Mouse (Mus musculus) embryo, embryonic 9.5 days (tissue): ENCODE measurements around the gene Dcaf15.
A peak's percentile ranks its signal among the peaks of the same experiment; 100 is the strongest.

Experiments used
- DNase-seq: peaks from one replicate; pipeline ENCODE4 v3.0.0-alpha.2; 2017; ENCODE audit errors: extremely low spot score

Dcaf15 gene

GRCm38 (mm10) chr8:84101476-84102270 is 2.9 kb downstream of the Dcaf15 start:
- DNase-seq, result no peak

- DNase-seq, result no peak
These were observed 6.2 kb downstream of the Dcaf15 start for GRCm38 (mm10) chr8:84098376-84098775.

- no peak for DNase-seq
These were observed 8.5 kb downstream of the Dcaf15 start for GRCm38 (mm10) chr8:84096061-84096460.

- no peak for DNase-seq
These were observed 14.0 kb downstream of the Dcaf15 start for GRCm38 (mm10) chr8:84090585-84090984.

GRCm38 (mm10) chr8:84089277-84089676 is 15.3 kb downstream of the Dcaf15 start:
- no peak for DNase-seq

GRCm38 (mm10) chr8:84087821-84088220 is 16.7 kb downstream of the Dcaf15 start:
- DNase-seq, result no peak

GRCm38 (mm10) chr8:84087156-84087555 is 17.4 kb downstream of the Dcaf15 start:
- DNase-seq, result no peak

GRCm38 (mm10) chr8:84084341-84085115 is 20.0 kb downstream of the Dcaf15 start:
- no peak for DNase-seq

- peak; percentile 73 for DNase-seq
These were observed 20.7 kb downstream of the Dcaf15 start for GRCm38 (mm10) chr8:84083829-84084241.

GRCm38 (mm10) chr8:84079206-84079605 is 25.4 kb downstream of the Dcaf15 start:
- no peak for DNase-seq

GRCm38 (mm10) chr8:84076849-84077248 is 27.7 kb downstream of the Dcaf15 start:
- no peak for DNase-seq

GRCm38 (mm10) chr8:84076412-84076811 is 28.2 kb downstream of the Dcaf15 start:
- DNase-seq, result no peak

GRCm38 (mm10) chr8:84073230-84073976 is 31.2 kb downstream of the Dcaf15 start:
- no peak for DNase-seq

- no peak for DNase-seq
These were observed 32.2 kb downstream of the Dcaf15 start for GRCm38 (mm10) chr8:84072321-84072720.

- no peak for DNase-seq
These were observed 32.6 kb downstream of the Dcaf15 start for GRCm38 (mm10) chr8:84071921-84072320.

- no peak for DNase-seq
These were observed 33.9 kb downstream of the Dcaf15 start for GRCm38 (mm10) chr8:84070667-84071066.

- no peak for DNase-seq
These were observed 34.3 kb downstream of the Dcaf15 start for GRCm38 (mm10) chr8:84070241-84070640.

- no peak for DNase-seq
These were observed 34.8 kb downstream of the Dcaf15 start for GRCm38 (mm10) chr8:84069750-84070149.

- DNase-seq, result no peak
These were observed 35.4 kb downstream of the Dcaf15 start for GRCm38 (mm10) chr8:84069169-84069568.

- no peak for DNase-seq
These were observed 36.1 kb downstream of the Dcaf15 start for GRCm38 (mm10) chr8:84068316-84069035.

- no peak for DNase-seq
These were observed 36.7 kb downstream of the Dcaf15 start for GRCm38 (mm10) chr8:84067911-84068310.
